Mouse (Mus musculus) heart, adult 8-10 months (tissue): ENCODE measurements around the gene Slc25a23. TPM values are rescaled to one million over a fixed set of nuclear protein-coding genes. Genes with fewer than 3 reads are reported as not detected.

Experiments
- DNase-seq: peaks from one replicate; pipeline ENCODE4 v3.0.0; 2022; ENCODE audit warnings: low spot score
- total RNA-seq, 4 experiments: library from RNA; stranded (reverse); gene quantifications; 2 replicates each; pipeline ENCODE4 v1.2.4; 2022

Gene Slc25a23
- total RNA-seq, 4 experiments from 2014 or later = 64.7 to 74.7 (median 70.4) TPM

- DNase-seq = no peak
These were observed 40.0 kb downstream of the Slc25a23 start for GRCm38 (mm10) chr17:57019693-57020092.

- no peak for DNase-seq
These were observed 47.3 kb downstream of the Slc25a23 start for GRCm38 (mm10) chr17:57012245-57012795.

GRCm38 (mm10) chr17:57011236-57012141 lies 48.2 kb downstream of the Slc25a23 start, which contains the start of the genes Gtf2f1 and Gm17949:
Gtf2f1 (minus strand) TSS chr17:57011288.
Gm17949 (plus strand) TSS chr17:57011469.
- peak; percentile 93 for DNase-seq

- no peak for DNase-seq
These were observed 48.8 kb downstream of the Slc25a23 start for GRCm38 (mm10) chr17:57010911-57011235.

GRCm38 (mm10) chr17:57007137-57007905 lies 52.3 kb downstream of the Slc25a23 start:
- DNase-seq = no peak

GRCm38 (mm10) chr17:57003994-57004393 lies 55.7 kb downstream of the Slc25a23 start:
- no peak for DNase-seq

- DNase-seq = no peak
These were observed 58.4 kb downstream of the Slc25a23 start for GRCm38 (mm10) chr17:57001228-57001627.

- DNase-seq = no peak
These were observed 59.6 kb downstream of the Slc25a23 start, which contains the start of gene Pspn for GRCm38 (mm10) chr17:56999968-57000609. Pspn (minus strand) TSS chr17:57000018.

GRCm38 (mm10) chr17:56999414-56999813 lies 60.2 kb downstream of the Slc25a23 start:
- DNase-seq = no peak

GRCm38 (mm10) chr17:56997029-56997667 lies 62.5 kb downstream of the Slc25a23 start, which contains the start of gene Alkbh7:
Alkbh7 (plus strand) TSS chr17:56997339.
- DNase-seq = peak; percentile 98

- no peak for DNase-seq
These were observed 63.2 kb downstream of the Slc25a23 start for GRCm38 (mm10) chr17:56996506-56996905.

- no peak for DNase-seq
These were observed 64.6 kb downstream of the Slc25a23 start for GRCm38 (mm10) chr17:56995046-56995445.

Other genes with a start within 250 kb of the Slc25a23 start
- 1 to 10 TPM; 1.6 to 3.5 (median 2.7) TPM for gene Rfx2, start 228.8 kb downstream of the Slc25a23 start, total RNA-seq
- not detected for gene Acsbg2, start 185.4 kb downstream of the Slc25a23 start, total RNA-seq
- gene 1700061G19Rik, start 184.4 kb downstream of the Slc25a23 start, total RNA-seq = not detected
- 10 to 100 TPM; 23.3 to 26.9 (median 26.4) TPM for gene Mllt1, start 124.4 kb downstream of the Slc25a23 start, total RNA-seq
- gene Acer1, start 77.7 kb downstream of the Slc25a23 start, total RNA-seq = not detected
- gene Clpp, start 69.6 kb downstream of the Slc25a23 start, total RNA-seq = 10 to 100 TPM; 77.9 to 82.7 (median 80.2) TPM
- gene Alkbh7, start 62.5 kb downstream of the Slc25a23 start, total RNA-seq = 10 to 100 TPM; 68.0 to 76.3 (median 74.3) TPM
- gene Pspn, start 59.8 kb downstream of the Slc25a23 start, total RNA-seq = not detected
- gene Gtf2f1, start 48.6 kb downstream of the Slc25a23 start, total RNA-seq = 10 to 100 TPM; 17.7 to 25.1 (median 20.6) TPM
- gene Gm17949, start 48.4 kb downstream of the Slc25a23 start, total RNA-seq = under 1 TPM in 2 of 4 experiments, not detected in 2; 0.37 to 0.60 TPM
- 10 to 100 TPM; 35.0 to 47.6 (median 38.6) TPM for gene Khsrp, start 28.3 kb downstream of the Slc25a23 start, total RNA-seq
- not detected for gene Slc25a41, start 18.2 kb downstream of the Slc25a23 start, total RNA-seq
- gene Crb3, start 758 bp downstream of the Slc25a23 start, total RNA-seq = under 1 TPM in 2 of 4 experiments, not detected in 2; 0.23 to 0.72 TPM
- gene Dennd1c, start 18.7 kb upstream of the Slc25a23 start, total RNA-seq = 1 to 10 TPM in 2 of 4 experiments, under 1 TPM in 2; 0.90 to 1.6 (median 1.2) TPM
- gene Tubb4a, start 27.9 kb upstream of the Slc25a23 start, total RNA-seq = 1 to 10 TPM; 1.1 to 1.7 (median 1.4) TPM
- gene Tnfsf9, start 45.5 kb upstream of the Slc25a23 start, total RNA-seq = under 1 TPM; 0.25 to 0.83 (median 0.43) TPM
- gene Cd70, start 89.9 kb upstream of the Slc25a23 start, total RNA-seq = not detected
- gene Tnfsf14, start 134.3 kb upstream of the Slc25a23 start, total RNA-seq = under 1 TPM in 1 of 4 experiments, not detected in 3; 0.20 TPM
- 100 to 1,000 TPM in 2 of 4 experiments, 10 to 100 TPM in 2; 65.8 to 155 (median 120) TPM for gene C3, start 168.3 kb upstream of the Slc25a23 start, total RNA-seq
- 10 to 100 TPM; 29.1 to 35.0 (median 31.0) TPM for gene Gpr108, start 188.6 kb upstream of the Slc25a23 start, total RNA-seq
- gene Trip10, start 189.6 kb upstream of the Slc25a23 start, total RNA-seq = 100 to 1,000 TPM; 117 to 154 (median 134) TPM
- gene Vav1, start 219.2 kb upstream of the Slc25a23 start, total RNA-seq = 1 to 10 TPM; 1.1 to 1.9 (median 1.4) TPM